Mouse (Mus musculus): ENCODE measurements at regions not wholly inside any gene's neighbourhood (a gene's known extent, or its start where the extent isn't known, plus 50 kb on each side); places are given as distances from the start of the nearest gene placed in this dataset.

DNA sequence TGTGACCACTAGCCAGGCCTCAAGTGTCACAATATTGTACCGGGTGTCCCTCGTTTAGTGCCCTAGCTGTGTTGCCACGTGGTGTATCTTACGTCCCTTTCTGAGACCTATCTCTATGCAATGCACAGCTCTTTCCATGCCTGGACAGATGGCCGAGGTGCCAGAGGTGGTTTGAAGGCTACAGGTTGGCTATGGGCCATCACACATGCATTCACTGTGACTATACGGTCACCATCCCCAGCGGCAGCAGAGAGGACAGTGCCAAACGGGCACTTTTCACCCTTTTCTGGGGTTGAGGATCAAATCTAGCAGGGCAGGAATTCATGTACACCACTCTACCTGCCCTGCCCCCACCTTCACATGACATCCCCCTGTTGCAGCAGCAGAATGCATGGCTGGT, 71.6 kb downstream of the Gadd45g start:
- TF ChIP-seq ZC3H11A (IDR thresholded peaks at IDR 0.05; ENCODE audit: low read depth, low read length) (no peak), POLR2AphosphoS5 (IDR thresholded peaks at IDR 0.05; ENCODE audit: borderline replicate concordance, low read depth, low read length) (no peak), CTCF (IDR thresholded peaks at IDR 0.05 in 2 of 3, conservative IDR thresholded peaks at IDR 0.05 in 1 of 3; ENCODE audit: control insufficient read depth in 1 of 3, insufficient read depth in 1 of 3, low read depth in 2 of 3, low read length in 3 of 3, poor library complexity in 1 of 3, severe bottlenecking in 1 of 3) (no peak), CHD2 (IDR thresholded peaks at IDR 0.05; ENCODE audit: low read length) (no peak), MAFK (IDR thresholded peaks at IDR 0.05; ENCODE audit: borderline replicate concordance, low read depth, low read length) (no peak), EP300 (IDR thresholded peaks at IDR 0.05; ENCODE audit: low read depth in 1 of 2, low read length in 2 of 2) (no peak), USF1 (IDR thresholded peaks at IDR 0.05; ENCODE audit: low read depth, low read length) (no peak), POLR2A (IDR thresholded peaks at IDR 0.05; ENCODE audit: control insufficient read depth in 1 of 2, insufficient read depth in 1 of 2, low read depth in 1 of 2, low read length in 2 of 2, poor library complexity in 1 of 2) (no peak), NELFE (IDR thresholded peaks at IDR 0.05; ENCODE audit: low read depth, low read length) (no peak), POLR2AphosphoS2 (IDR thresholded peaks at IDR 0.05; ENCODE audit: low read length) (no peak), ELF1 (IDR thresholded peaks at IDR 0.05; ENCODE audit: low read depth, low read length) (no peak)

All from MEL (cell line).